Mouse (Mus musculus): ENCODE results near the gene Enoph1. TPM values are rescaled to one million over a fixed set of nuclear protein-coding genes. Genes with fewer than 3 reads are reported as not detected.

Enoph1 gene
- polyA plus RNA-seq, 1 experiment from 2014 or later: 27.9 TPM

DNA sequence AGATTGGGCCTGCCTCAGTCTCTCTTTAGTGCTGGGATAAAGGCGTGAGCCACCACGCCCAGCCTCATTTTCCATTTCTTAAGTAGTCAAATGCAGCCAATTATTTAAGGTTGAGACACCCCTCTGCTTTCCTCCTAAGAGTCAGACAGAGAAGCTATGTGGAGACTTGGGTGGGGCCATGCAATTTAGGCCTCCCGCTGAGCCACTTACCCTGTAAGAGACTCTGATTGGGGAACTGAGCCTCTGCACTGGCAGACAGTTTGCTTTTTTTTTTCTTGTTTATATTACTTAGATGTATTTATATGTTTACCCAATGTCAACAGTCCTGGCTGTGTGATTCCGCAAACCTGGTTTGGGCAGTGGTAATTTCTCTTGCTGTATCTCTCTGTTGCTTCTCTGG is 4.2 kb downstream of the Enoph1 start:
- H3K27me3 ChIP-seq (replicated peaks; ENCODE audit: insufficient read depth, low read length): no peaks in the 10 kb centered on the region
- TF ChIP-seq CTCF (IDR thresholded peaks at IDR 0.05) (no peak), EP300 (IDR thresholded peaks at IDR 0.05) (no peak)
- no peak overlapping the region for H3K4me3 ChIP-seq (ENCODE audit: low read depth, low read length)
- ATAC-seq (no peak), DNase-seq (ENCODE audit: low spot score) (peak; percentile 30)
- WGBS: 53% methylated on average over 4 of the region's 4 CpGs
- no peaks in the 10 kb centered on the region for H3K36me3 ChIP-seq (ENCODE audit: insufficient read depth, low read length)
- peaks cover 21% of the 10 kb centered on the region for H3K4me1 ChIP-seq (ENCODE audit: insufficient read depth, low read depth, low read length)
- no peak overlapping the region for H3K4me2 ChIP-seq (replicated peaks; ENCODE audit: low read depth, low read length)
- H3K27ac ChIP-seq (ENCODE audit: low read length): peak overlapping the region; percentile 51; the same call in 1 of the 2 replicates
- H3K9ac ChIP-seq (replicated peaks; ENCODE audit: low read depth): no peak overlapping the region
- H3K9me3 ChIP-seq (ENCODE audit: low read length): no peaks in the 10 kb centered on the region

GRCm38 (mm10) chr5:100044621-100045020 is 4.8 kb downstream of the Enoph1 start:
- ATAC-seq: no peak
- Histone ChIP-seq H3K4me1 (ENCODE audit: insufficient read depth, low read depth, low read length) (peaks cover 21% of the 10 kb centered on the region), H3K9ac (replicated peaks; ENCODE audit: low read depth) (no peak overlapping the region), H3K27me3 (replicated peaks; ENCODE audit: insufficient read depth, low read length) (no peaks in the 10 kb centered on the region), H3K36me3 (ENCODE audit: insufficient read depth, low read length) (no peaks in the 10 kb centered on the region), H3K9me3 (ENCODE audit: low read length) (no peaks in the 10 kb centered on the region), H3K4me3 (ENCODE audit: low read depth, low read length) (no peak overlapping the region), H3K27ac (ENCODE audit: low read length) (no peak overlapping the region), H3K4me2 (replicated peaks; ENCODE audit: low read depth, low read length) (no peak overlapping the region)
- WGBS: 53% methylated on average over 5 of the region's 5 CpGs
- TF ChIP-seq CTCF (IDR thresholded peaks at IDR 0.05) (no peak), EP300 (IDR thresholded peaks at IDR 0.05) (no peak)
- DNase-seq (ENCODE audit: low spot score): no peak

DNA sequence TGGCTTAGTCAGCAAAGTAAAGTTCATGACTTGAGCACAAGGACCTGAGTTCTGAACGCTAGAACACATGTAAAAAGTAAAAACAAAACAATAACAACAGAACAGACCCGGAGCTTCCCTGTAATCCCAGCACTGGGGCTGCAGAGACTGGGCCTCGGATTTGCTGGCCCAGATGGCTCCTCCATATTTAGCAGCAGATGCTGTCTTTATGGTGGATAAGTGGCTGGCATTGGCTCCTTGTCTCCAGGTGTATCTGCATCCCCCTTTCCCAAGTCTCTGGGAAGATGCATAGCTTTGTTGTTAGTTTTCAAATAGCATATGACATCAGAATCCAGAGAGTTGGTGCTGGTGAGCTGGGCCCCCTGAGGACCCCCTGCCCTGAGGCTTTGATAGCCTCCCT is 6.3 kb downstream of the Enoph1 start:
- Histone ChIP-seq H3K27ac (ENCODE audit: low read length) (no peak overlapping the region), H3K4me2 (replicated peaks; ENCODE audit: low read depth, low read length) (no peak overlapping the region), H3K4me3 (ENCODE audit: low read depth, low read length) (no peak overlapping the region), H3K27me3 (replicated peaks; ENCODE audit: insufficient read depth, low read length) (no peaks in the 10 kb centered on the region), H3K9me3 (ENCODE audit: low read length) (no peaks in the 10 kb centered on the region), H3K9ac (replicated peaks; ENCODE audit: low read depth) (no peak overlapping the region), H3K36me3 (ENCODE audit: insufficient read depth, low read length) (no peaks in the 10 kb centered on the region), H3K4me1 (ENCODE audit: insufficient read depth, low read depth, low read length) (peaks cover 16% of the 10 kb centered on the region)
- TF ChIP-seq EP300 (IDR thresholded peaks at IDR 0.05): no peak
- TF ChIP-seq CTCF (IDR thresholded peaks at IDR 0.05): no peak
- DNase-seq (ENCODE audit: low spot score) (no peak), ATAC-seq (no peak)
- WGBS: 79% methylated on average over 3 of the region's 3 CpGs

GRCm38 (mm10) chr5:100047143-100047640 is 7.4 kb downstream of the Enoph1 start:
- Histone ChIP-seq H3K9me3 (ENCODE audit: low read length) (no peaks in the 10 kb centered on the region), H3K9ac (replicated peaks; ENCODE audit: low read depth) (no peak overlapping the region), H3K36me3 (ENCODE audit: insufficient read depth, low read length) (no peaks in the 10 kb centered on the region), H3K4me1 (ENCODE audit: insufficient read depth, low read depth, low read length) (peaks cover 11% of the 10 kb centered on the region), H3K27me3 (replicated peaks; ENCODE audit: insufficient read depth, low read length) (no peaks in the 10 kb centered on the region), H3K27ac (ENCODE audit: low read length) (no peak overlapping the region), H3K4me2 (replicated peaks; ENCODE audit: low read depth, low read length) (no peak overlapping the region), H3K4me3 (ENCODE audit: low read depth, low read length) (no peak overlapping the region)
- WGBS: 59% methylated on average over 8 of the region's 8 CpGs
- TF ChIP-seq CTCF (IDR thresholded peaks at IDR 0.05) (no peak), EP300 (IDR thresholded peaks at IDR 0.05) (no peak)
- no peak for ATAC-seq
- no peak for DNase-seq (ENCODE audit: low spot score)

DNA sequence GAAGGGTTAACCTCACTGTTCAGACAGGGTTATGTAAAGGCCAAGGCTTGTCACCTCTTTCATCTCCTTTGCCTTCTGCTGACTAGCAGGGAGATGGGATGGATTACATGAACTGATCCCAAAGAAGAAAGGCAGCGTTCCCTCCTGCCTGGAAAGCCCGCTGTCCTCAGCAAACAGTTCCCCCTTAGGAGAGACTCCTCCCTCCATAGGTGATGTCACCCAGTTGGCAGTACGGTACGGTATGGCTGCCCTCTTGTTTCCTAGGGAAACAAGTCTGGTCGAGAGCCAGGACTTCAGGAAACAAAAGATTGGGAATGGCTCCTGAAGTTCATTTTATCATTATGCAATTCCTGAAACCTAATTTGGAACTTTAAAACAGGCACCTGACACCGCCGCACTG is 8.1 kb downstream of the Enoph1 start:
- no peaks in the 10 kb centered on the region for H3K9me3 ChIP-seq (ENCODE audit: low read length)
- peak; percentile 87 for DNase-seq (ENCODE audit: low spot score)
- H3K4me2 ChIP-seq (replicated peaks; ENCODE audit: low read depth, low read length): no peak overlapping the region
- 27% methylated on average over 7 of the region's 7 CpGs for WGBS
- peak overlapping the region; percentile 26; the same call in 1 of the 2 replicates for H3K27ac ChIP-seq (ENCODE audit: low read length)
- H3K27me3 ChIP-seq (replicated peaks; ENCODE audit: insufficient read depth, low read length): no peaks in the 10 kb centered on the region
- H3K36me3 ChIP-seq (ENCODE audit: insufficient read depth, low read length): no peaks in the 10 kb centered on the region
- peak; percentile 80 for ATAC-seq
- no peak overlapping the region for H3K9ac ChIP-seq (replicated peaks; ENCODE audit: low read depth)
- TF ChIP-seq CTCF (IDR thresholded peaks at IDR 0.05) (no peak), EP300 (IDR thresholded peaks at IDR 0.05) (no peak)
- no peak overlapping the region for H3K4me3 ChIP-seq (ENCODE audit: low read depth, low read length)
- peaks cover 11% of the 10 kb centered on the region for H3K4me1 ChIP-seq (ENCODE audit: insufficient read depth, low read depth, low read length)

GRCm38 (mm10) chr5:100049904-100050303 is 10.1 kb downstream of the Enoph1 start:
- ATAC-seq (no peak), DNase-seq (ENCODE audit: low spot score) (no peak)
- H3K27ac ChIP-seq (ENCODE audit: low read length): no peak overlapping the region
- no peaks in the 10 kb centered on the region for H3K36me3 ChIP-seq (ENCODE audit: insufficient read depth, low read length)
- H3K9me3 ChIP-seq (ENCODE audit: low read length): no peaks in the 10 kb centered on the region
- H3K4me2 ChIP-seq (replicated peaks; ENCODE audit: low read depth, low read length): no peak overlapping the region
- 82% methylated on average over 3 of the region's 3 CpGs for WGBS
- H3K4me1 ChIP-seq (ENCODE audit: insufficient read depth, low read depth, low read length): peaks cover 5% of the 10 kb centered on the region; the same call in 1 of the 2 replicates
- H3K4me3 ChIP-seq (ENCODE audit: low read depth, low read length): no peak overlapping the region
- TF ChIP-seq CTCF (IDR thresholded peaks at IDR 0.05) (peak; percentile 26; the same call in 1 of the 2 replicates), EP300 (IDR thresholded peaks at IDR 0.05) (no peak)
- H3K9ac ChIP-seq (replicated peaks; ENCODE audit: low read depth): no peak overlapping the region
- H3K27me3 ChIP-seq (replicated peaks; ENCODE audit: insufficient read depth, low read length): no peaks in the 10 kb centered on the region

DNA sequence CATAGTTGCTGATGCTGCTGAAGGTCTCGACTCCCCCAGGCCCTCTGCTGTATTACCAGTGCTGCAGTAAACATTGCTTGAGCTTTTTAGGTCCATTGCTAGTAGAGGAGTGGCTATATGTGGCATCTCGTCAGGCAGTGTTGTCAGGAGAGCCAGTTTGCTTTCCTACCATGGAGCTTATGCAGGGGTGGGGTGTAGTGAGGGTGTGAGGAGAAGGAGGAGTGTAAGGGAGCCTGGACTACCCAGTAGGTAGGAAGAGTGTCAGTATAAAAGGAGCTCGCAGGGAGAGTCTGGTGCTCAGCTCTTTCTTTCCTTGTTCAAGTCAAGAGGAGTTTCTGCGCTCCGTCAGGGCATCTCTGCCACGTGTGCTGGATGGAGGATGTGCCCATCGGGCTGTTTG is 12.9 kb downstream of the Enoph1 start:
- WGBS: 85% methylated on average over 7 of the region's 7 CpGs
- Histone ChIP-seq H3K27me3 (replicated peaks; ENCODE audit: insufficient read depth, low read length) (no peaks in the 10 kb centered on the region), H3K4me1 (ENCODE audit: insufficient read depth, low read depth, low read length) (peaks cover 5% of the 10 kb centered on the region; the same call in 1 of the 2 replicates), H3K4me2 (replicated peaks; ENCODE audit: low read depth, low read length) (no peak overlapping the region), H3K27ac (ENCODE audit: low read length) (no peak overlapping the region), H3K9ac (replicated peaks; ENCODE audit: low read depth) (no peak overlapping the region), H3K36me3 (ENCODE audit: insufficient read depth, low read length) (no peaks in the 10 kb centered on the region), H3K4me3 (ENCODE audit: low read depth, low read length) (no peak overlapping the region), H3K9me3 (ENCODE audit: low read length) (no peaks in the 10 kb centered on the region)
- ATAC-seq (no peak), DNase-seq (ENCODE audit: low spot score) (no peak)
- TF ChIP-seq CTCF (IDR thresholded peaks at IDR 0.05): no peak
- TF ChIP-seq EP300 (IDR thresholded peaks at IDR 0.05): no peak
